Mouse (Mus musculus) myocyte (in vitro differentiated cells): ENCODE measurements around the gene Tfeb.

ENCODE experiments used
- CEBPB ChIP-seq: IDR thresholded peaks from 2 replicates; pipeline ENCODE4 v1.6.1; 2011; ENCODE audit warnings: mild to moderate bottlenecking, moderate library complexity; ENCODE audit not compliant: poor library complexity, insufficient read depth, severe bottlenecking
- E2F4 ChIP-seq: IDR thresholded peaks from one replicate; pipeline ENCODE4 v1.6.1; 2011; ENCODE audit warnings: mild to moderate bottlenecking, control low read depth, moderate library complexity; ENCODE audit not compliant: insufficient read depth
- MAX ChIP-seq: IDR thresholded peaks from one replicate; pipeline ENCODE4 v1.6.1; 2011; ENCODE audit warnings: low read depth, mild to moderate bottlenecking, control low read depth
- MYOD1 ChIP-seq, 3 experiments: IDR thresholded peaks; one replicate each; pipeline ENCODE4 v1.6.1; 2011; ENCODE audit warnings: control low read depth in 2 of 3, low read depth in 2 of 3, mild to moderate bottlenecking in 2 of 3, moderate library complexity in 1 of 3; ENCODE audit not compliant: insufficient read length in 2 of 3, control insufficient read depth in 1 of 3
- POLR2A ChIP-seq: IDR thresholded peaks from one replicate; pipeline ENCODE4 v1.6.1; 2011; ENCODE audit warnings: low read depth, mild to moderate bottlenecking, control low read depth, moderate library complexity; ENCODE audit not compliant: insufficient read length
- POLR2AphosphoS2 ChIP-seq: IDR thresholded peaks from one replicate; pipeline ENCODE4 v1.6.1; 2011; ENCODE audit warnings: low read depth, control low read depth; ENCODE audit not compliant: insufficient read length
- TCF12 ChIP-seq: IDR thresholded peaks from one replicate; pipeline ENCODE4 v1.6.1; 2011; ENCODE audit warnings: mild to moderate bottlenecking, control low read depth; ENCODE audit not compliant: poor library complexity, insufficient read depth, severe bottlenecking
- TCF3 ChIP-seq: IDR thresholded peaks from one replicate; pipeline ENCODE4 v1.6.1; 2011; ENCODE audit warnings: low read depth, control low read depth; ENCODE audit not compliant: insufficient read length
- USF1 ChIP-seq: IDR thresholded peaks from one replicate; pipeline ENCODE4 v1.6.1; 2011; ENCODE audit warnings: low read depth, mild to moderate bottlenecking, control low read depth, moderate library complexity

DNA sequence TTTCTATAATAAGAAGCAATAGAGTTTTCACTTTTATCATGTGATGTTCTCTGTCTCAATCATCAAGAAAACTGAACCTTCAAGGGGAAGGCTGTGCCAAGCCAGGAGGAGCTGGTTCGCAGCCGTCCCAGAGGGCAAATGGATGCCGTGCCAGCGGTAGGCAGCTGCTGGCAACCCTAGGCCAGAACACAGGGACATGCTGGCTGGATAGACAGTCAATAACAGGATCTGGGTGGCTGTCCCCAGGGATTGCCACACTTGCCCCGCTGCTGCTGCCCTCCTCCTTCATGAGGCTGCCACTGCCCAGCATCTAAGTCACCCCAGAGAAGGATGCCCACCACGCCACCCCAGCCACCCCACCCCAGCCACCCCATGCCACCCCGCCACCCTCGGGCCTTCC, 104.7 kb downstream of the Tfeb start:
- TF ChIP-seq POLR2AphosphoS2: no peak
- no peak for TF ChIP-seq CEBPB
- TF ChIP-seq POLR2A: no peak
- TF ChIP-seq USF1: no peak
- TF ChIP-seq E2F4: no peak
- no peak for TF ChIP-seq MAX
- TF ChIP-seq TCF12: no peak
- TF ChIP-seq MYOD1 (IDR thresholded peaks at IDR 0.05; ENCODE audit: control insufficient read depth in 1 of 3, insufficient read length in 2 of 3, low read depth in 2 of 3): no peak
- no peak for TF ChIP-seq TCF3
